Mouse (Mus musculus) MN1 (cell line): ENCODE data around the gene Trub2.
A peak's percentile ranks its signal among the peaks of the same experiment; 100 is the strongest.

Experiments used
- DNase-seq: peaks from one replicate; pipeline ENCODE4 v3.0.0-alpha.2; 2016; ENCODE audit warnings: low spot score

The Trub2 gene

GRCm38 (mm10) chr2:29773323-29773722, 15.0 kb downstream of the Trub2 start:
- no peak for DNase-seq

- DNase-seq: peak; percentile 56
Observed at GRCm38 (mm10) chr2:29771611-29772461, 16.5 kb downstream of the Trub2 start.

GRCm38 (mm10) chr2:29770162-29770561, 18.1 kb downstream of the Trub2 start:
- DNase-seq: no peak

DNA sequence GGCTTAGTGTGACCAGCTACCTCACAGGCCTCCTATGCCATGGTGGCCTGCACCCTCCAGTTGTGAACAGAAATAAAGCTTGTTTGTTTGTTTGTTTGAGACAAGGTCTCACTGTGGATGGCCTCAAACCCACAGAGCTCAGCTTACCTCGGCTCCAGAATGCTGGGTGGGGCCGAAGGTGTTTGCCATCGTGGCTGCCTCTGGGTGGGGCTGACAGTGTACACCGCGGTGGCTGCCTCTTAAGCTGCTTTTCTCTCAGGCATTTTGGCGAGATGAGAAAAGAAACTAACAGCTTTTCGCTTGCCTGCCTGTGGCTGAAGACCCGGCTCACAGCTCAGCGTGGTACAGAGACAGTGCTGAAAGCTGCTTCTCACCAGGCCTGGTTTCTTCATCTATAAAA, 19.4 kb downstream of the Trub2 start:
- no peak for DNase-seq

- no peak for DNase-seq
Observed at GRCm38 (mm10) chr2:29767976-29768709, 20.2 kb downstream of the Trub2 start.

- peak; percentile 77 for DNase-seq
Observed at GRCm38 (mm10) chr2:29764831-29765230, 23.5 kb downstream of the Trub2 start.

GRCm38 (mm10) chr2:29755693-29756092, 32.6 kb downstream of the Trub2 start:
- no peak for DNase-seq

DNA sequence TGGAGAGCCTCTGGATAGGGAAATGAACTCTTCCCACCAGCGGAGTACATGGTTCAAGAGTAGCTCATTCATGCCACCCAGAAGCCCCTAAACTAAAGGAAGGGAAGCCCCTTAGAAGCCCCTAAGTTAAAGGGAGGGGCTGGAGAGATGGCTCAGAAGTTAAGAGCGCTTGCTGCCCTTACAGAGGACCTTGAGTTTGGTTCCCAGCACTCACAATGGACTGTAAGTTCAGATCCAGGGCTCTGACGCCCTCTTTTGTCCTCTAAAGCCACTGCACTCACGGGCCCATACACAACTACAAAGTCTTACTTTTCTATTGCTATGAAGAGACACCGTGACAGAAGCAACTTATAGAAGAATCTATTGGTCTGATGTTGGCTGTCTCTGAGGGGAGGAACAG, 35.9 kb downstream of the Trub2 start:
- no peak for DNase-seq

GRCm38 (mm10) chr2:29751497-29751896, 36.8 kb downstream of the Trub2 start, which contains the start of gene Gm13420:
TSS of gene Gm13420 (minus strand) at chr2:29751685.
- no peak for DNase-seq

- no peak for DNase-seq
Observed at GRCm38 (mm10) chr2:29748499-29748898, 39.8 kb downstream of the Trub2 start.

- no peak for DNase-seq
Observed at GRCm38 (mm10) chr2:29747852-29748251, 40.5 kb downstream of the Trub2 start.

- no peak for DNase-seq
Observed at GRCm38 (mm10) chr2:29747188-29747782, 41.0 kb downstream of the Trub2 start.

DNA sequence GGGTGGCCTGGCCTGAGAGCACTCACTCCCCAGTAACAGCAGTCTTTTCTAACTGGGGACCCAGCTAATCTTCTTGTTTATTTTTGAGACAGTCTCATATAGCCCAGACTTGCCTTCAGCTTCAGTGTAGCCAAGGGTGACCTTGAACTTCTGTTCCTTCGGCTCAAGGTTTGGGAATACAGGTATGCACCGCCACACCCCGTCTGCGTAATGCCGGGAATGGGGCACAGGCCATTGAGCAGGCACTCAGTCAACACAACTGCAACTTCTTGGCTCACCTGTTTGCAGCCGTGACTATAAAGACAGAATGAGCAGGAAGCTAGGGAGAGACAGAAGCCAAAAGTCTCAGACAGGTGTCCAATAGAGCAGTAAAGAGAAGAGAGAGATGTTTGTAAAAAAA, 44.0 kb downstream of the Trub2 start:
- DNase-seq: no peak

DNA sequence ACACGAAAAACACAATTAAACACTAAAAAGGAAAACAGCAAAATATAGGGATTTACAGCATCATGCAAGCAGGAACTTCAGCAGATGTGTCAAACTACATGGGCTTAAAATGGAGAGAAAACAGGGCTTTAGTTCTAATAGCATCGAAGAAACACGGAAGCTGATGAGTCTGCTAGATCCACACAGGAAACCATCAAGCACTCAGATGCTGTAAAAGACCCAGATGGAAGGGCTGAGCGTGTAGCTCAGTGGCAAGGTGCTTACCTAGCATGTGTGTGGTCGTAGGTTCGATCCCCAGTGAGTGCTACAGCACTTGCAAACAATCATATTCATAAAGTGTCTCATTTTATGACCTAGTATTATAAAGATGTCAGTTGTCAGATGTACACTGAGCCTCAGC, 47.1 kb downstream of the Trub2 start:
- no peak for DNase-seq

DNA sequence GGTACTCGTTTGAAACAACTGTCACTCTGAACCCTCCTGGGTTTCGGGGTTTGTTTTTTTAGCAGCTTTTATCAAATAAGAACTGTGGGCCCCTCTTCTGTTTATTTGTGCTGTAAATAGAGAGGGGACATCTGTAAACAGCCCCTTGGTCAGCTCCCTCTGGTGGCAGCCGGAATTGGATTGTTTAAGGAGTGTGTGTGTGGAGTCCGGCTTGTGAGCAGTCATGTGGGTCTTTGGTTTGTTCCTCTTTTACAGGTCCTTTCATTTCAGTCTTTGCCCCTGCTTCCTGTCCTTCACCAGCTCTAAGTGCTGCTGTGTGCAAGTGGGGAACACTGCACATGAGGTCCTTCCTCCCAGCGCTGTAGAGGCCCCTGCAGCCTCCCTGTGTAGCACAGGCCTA, 48.9 kb downstream of the Trub2 start:
- DNase-seq: no peak

DNA sequence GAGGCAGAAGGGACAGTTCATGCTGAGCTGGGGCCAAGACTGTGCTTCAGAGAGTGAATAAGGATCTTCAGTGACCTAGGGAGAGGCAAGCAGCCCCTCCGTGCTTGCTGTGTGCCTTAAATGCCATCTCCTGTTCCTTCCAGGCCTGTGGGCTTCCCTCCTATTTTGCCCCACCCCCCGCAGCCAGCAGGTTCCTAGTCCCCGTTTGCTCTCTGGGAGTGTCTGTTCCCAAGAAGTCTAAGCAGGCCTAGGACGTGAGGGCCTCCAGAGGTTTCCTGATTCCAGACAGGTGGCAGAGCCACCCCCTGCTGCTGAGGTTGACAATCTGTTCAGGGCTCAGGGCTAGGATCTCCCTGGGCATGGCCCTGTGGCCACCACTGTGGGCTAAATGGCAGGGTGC, 49.5 kb downstream of the Trub2 start:
- DNase-seq: no peak

GRCm38 (mm10) chr2:29737209-29737925, 50.9 kb downstream of the Trub2 start:
- no peak for DNase-seq

DNA sequence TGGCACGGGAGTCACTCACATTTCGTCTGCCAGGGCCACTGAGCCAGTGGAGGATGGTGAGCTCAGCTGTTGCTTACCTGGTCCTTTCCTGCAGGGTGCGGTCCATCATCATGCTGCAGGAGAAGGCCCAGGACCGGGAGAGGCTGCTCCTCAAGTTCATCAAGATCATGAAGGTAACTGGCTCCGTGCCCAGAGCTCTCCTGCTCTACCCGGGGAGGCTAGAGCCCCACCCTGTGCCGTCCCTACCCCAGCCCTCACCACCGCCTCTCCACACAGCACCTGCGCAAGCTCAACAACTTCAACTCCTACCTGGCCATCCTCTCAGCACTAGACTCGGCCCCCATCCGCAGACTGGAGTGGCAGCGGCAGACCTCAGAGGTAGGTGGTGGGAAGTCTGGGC, 52.6 kb downstream of the Trub2 start:
- no peak for DNase-seq

DNA sequence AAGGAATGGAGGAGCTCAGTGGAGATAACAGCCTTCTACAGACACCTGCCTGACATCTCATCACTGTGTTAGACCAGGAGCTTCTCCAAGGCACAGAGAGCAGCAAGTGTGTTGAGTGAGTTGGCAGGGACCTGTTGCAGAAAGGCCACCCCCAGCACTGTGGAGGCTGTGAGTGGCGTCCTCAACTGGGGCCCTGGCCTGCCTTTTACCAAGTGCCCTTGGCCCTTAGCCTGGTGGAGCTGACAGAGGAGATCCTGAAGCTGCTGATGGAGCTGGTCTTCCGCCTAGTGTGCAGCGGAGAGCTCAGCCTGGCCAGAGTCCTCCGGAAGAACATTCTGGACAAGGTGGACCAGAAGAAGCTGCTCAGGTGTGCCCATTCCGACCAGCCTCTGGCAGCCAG, 55.0 kb downstream of the Trub2 start:
- no peak for DNase-seq

DNA sequence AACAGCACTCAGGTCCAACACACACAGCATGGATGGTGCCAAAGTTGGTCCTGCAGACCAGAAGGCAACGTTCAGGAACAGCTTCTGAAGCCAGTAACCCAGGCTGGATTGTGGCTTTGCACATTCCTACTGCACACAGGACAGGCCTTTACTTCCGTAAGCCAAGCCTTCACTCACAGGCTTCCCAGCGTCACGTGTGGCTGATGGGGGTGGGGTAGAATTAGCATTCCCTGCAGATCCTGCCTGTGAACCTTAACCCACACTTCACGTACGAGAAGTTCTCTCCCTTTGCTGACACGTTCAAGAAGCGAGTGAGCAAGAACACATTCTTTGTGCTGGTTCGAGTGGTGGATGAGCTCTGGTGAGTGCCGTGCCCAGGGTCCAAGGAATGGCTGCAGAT, 55.7 kb downstream of the Trub2 start:
- no peak for DNase-seq

DNA sequence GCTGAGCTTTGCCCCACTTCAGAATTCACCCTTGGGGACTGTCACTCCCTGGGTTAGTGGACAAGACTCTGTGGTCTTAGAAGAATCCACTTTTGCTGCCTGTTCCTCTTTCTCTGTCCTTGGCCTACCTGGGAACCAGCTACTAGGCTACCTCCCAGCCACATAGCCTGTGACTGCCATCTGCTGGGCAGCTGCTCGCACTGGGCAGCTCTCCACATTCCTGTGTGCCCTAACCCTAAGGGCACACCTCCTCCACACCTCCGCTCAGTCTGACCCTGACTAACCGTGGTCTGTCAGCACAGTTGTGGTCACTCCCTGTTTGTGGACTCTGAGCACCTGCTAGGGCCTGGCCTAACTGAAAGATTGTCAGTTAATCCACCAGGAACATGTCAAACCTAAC, 56.8 kb downstream of the Trub2 start:
- peak; percentile 27 for DNase-seq

DNA sequence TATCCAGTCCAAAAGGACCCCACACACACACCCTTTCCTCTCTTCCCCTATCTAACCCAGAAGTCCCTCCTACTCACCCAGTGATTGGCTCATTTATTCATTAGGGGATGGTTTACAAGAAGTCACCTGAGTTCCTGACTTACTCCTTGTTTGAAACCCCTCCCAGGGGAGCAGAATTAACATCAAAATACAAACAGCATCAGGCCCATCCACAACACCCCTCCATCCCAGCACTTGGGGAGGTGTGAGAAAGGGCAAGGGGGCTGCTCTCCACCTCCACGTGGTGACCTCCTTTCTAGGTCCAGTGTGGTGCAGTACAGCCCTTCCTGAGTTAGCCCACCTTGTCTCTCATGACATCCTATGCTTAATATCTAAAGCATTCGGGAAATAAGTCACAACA, 58.8 kb downstream of the Trub2 start:
- no peak for DNase-seq
